Mouse (Mus musculus) left cerebral cortex, postnatal 25 days (tissue): Measurements from ENCODE around the gene Sec16b. TPM values are rescaled to one million over a fixed set of nuclear protein-coding genes. Genes with fewer than 3 reads are reported as not detected.

Experiments used
- DNase-seq, 2 experiments: peaks; one replicate each; pipeline ENCODE4 v3.0.0; 2022; ENCODE audit warnings: low spot score in 2 of 2, mixed read lengths in 1 of 2
- intact Hi-C: fragments of 180-260 bp; cut with DNase I; formaldehyde crosslinking; loops from one replicate; pipeline ENCODE4 v1.15.1; 2025
- total RNA-seq, 2 experiments: library from RNA; stranded (reverse); gene quantifications; 2 replicates each; pipeline ENCODE4 v1.2.3; 2021

Sec16b gene
- total RNA-seq, 2 experiments from 2014 or later, result 1.2 to 1.4 TPM

DNA sequence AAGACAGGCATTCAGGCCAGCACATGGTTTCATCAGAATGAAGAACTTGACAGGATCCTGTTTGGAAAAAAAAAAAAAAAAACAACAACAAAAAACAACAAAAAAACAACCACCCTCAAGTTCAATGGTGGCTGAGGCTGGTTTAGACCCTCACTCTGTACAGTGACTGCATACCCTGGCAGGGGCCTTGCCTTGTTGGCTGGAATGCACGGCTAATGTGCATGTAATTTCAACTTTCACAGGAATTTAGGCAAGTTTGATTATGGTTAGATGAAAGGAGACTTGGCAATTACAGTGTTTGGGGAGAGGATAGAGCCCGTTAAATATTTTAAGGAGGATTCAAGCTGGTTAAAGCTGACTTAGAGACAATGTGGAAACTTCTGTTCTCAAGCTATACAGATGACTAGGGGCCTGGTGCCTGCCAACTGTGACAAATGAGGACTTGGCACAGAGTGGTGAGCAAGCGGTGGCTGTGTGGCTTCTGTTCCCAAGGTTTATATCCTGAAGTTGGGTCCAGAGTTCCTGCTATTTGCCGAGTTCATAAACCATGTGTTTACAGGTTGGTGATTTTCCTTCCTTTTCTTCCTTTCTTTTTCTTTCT lies 567 bp downstream of the Sec16b start:
- intact Hi-C loops, result no loop called here
- peak in 1 of 2 experiments; percentile 52 for DNase-seq

DNA sequence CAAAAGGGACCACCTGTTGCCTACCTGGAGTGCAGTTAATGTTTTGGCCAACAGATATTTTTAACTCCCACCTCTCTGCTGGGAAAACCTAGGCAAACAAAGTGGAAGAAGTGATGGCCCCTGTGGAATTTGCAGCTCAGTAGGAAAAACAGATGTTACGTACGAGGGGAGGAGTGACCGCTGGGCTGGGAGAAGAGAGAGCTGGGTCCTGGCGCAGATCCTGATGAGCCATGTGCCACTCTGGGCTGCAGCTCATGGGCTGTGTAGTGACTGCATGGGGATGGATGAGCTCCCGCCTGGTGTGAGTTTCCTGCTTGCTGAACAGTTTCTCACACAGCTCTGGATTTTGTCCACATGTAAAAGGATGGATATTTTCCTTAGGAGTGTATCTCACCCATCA lies 1.3 kb downstream of the Sec16b start:
- intact Hi-C loops, result no loop called here
- DNase-seq, result peak in 1 of 2 experiments; percentile 22

DNA sequence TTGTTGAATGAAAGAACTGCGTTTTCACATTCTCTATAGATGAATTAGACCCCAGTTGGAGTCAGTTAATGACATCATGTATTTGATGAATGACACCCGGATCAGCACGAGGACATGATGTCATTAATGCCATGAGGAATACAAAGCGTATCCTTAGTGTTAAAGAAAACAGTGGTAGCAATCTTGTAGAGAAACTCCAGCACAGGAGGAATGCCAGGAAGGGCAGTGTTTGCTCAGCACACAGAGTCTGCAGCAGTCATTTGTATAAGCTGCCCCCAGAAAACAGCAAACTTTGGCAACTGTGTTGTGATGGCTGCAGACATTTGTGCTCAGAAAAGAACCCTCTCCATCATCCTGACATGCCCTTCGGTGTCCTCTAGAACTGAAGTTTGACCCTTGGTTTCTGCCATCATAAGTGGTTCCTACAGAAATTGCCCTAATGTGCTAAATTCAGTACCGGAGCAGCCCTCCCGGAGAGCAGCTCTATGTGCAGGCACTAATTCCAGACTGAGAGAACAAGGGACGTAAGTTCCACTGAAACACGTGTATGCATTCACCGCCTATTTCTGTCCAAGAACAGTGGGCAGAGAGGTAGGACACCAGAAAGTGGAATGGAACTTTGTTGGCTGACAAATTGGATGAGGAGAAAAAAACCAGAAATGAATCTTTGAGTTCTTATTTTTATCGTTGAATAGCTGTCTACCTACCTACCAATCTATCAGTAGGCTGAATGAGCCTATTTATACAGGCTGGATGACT lies 6.3 kb downstream of the Sec16b start:
- intact Hi-C loops, result no loop called here

GRCm38 (mm10) chr1:157513559-157513958 lies 7.0 kb downstream of the Sec16b start:
- DNase-seq, result no peak
- intact Hi-C loops, result no loop called here

More for the DNA sequence above, 6.3 kb downstream of the Sec16b start:
- DNase-seq, result peak in 1 of 2 experiments; percentile 77

DNA sequence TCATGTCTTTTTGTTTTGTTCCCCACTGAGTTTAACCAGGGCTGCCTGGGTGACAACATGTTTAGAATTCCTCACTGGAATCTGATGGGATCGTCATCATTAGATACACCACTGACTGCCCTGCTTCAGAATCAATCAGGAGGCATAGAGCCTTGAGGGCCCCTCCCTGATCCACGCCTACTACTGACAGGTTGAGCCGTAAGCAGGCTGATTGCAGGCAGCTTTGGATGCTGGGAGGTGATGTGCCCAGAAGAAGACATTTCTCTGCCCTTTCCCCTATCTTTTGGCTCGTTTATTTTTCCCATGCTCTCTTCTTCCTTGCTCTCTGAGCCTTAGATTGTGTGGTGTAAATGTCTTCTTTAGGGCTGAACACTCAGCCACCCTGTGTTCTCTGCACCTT lies 7.8 kb downstream of the Sec16b start:
- no peak for DNase-seq
- intact Hi-C loops, result no loop called here

DNA sequence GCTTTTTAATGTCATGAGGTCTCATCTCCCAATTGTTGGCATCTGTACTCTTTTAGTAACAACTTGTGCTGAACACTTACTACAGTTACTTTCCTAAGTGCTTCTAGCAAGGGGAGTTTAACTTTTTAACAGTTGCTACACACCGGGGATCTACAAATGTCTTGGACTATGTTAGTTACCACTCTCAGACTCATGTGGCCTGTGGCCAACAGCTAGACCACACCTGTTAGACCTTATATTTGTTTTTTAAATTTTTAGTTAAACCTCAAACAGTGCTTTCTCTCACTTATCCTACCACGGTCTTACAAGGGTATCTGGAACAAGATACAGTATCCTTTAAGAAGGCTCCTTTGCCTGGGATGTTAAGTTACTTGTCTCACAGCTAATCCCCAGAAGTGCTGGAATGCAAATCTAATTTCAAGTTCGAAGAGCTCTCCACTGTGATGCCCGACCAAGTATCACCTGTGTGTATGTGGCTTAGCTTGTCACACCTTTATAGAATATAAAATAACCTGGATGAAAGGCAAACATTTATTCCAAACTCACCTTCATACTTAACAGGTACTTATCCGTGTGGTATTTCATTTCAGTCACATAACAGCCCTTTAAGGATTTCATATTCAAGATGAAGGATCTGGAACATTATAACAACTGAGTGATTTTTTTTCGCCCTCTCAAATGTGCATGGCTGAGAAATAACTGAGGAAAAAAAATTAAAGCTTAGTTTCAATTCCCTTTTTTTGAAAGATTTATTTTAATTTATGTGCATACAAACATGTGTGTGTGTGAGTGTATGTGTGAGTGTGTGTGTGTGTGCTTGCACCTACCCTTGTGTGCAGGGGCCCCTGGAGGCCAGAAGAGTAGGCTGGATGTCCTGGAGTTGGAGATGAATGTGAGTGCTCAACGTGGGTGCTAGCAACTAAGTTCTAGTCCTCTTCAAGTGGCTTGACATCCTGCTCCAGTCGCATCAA lies 10.6 kb downstream of the Sec16b start:
- DNase-seq, result no peak
- intact Hi-C loops, result no loop called here

- intact Hi-C loops, result loop anchor here (1.0 to 2.0 kb wide), 2 partner anchors 48 to 73 kb away; no protein-coding TSS in a partner anchor
- peak; percentile 77 to 94 for DNase-seq
Measured at GRCm38 (mm10) chr1:157518111-157518523, 11.6 kb downstream of the Sec16b start.

DNA sequence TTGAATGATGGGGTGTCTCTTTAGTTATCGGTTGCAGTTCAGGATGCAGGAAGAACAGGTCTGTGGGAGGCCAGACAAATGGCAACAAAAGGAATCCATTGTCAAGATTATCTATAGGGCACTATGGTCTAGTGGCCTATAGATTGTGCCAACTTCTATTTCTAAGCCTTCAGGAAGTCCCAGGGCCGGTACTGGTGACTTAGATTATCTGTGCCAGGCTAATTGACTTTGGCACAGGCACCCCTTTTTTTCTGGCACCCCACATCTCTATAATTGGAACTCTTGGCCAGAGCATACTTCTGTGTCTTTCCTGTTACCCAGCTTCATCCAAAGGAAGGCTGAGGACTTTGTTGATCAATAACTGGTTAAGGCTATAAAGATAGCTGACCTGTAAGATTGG lies 12.9 kb downstream of the Sec16b start:
- no peak for DNase-seq
- intact Hi-C loops, result loop anchor here (2.0 kb wide), 1 partner anchor 75 kb away; no protein-coding TSS in a partner anchor

- intact Hi-C loops, result no loop called here
- DNase-seq, result no peak
Measured at GRCm38 (mm10) chr1:157522322-157522721, 15.8 kb downstream of the Sec16b start.

DNA sequence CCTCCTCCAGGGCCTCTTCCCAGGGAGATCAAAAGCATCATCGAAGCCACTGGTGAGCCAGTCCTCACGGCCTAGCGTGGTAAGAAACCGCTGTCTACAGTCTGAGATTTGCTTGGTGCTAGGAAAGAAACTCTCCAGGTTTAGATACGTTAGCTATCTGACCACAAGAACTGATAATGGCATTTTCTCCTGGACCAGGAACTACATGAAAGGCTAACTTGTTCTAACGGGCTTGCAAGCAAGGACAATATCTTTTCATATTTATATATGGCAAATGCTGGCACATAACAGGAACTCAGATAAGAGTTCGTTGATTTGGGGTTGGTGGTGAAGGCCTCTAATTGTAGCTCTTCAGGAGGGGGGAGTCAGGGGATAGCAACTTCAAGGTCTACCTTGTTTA lies 18.2 kb downstream of the Sec16b start:
- intact Hi-C loops, result no loop called here
- DNase-seq, result no peak

GRCm38 (mm10) chr1:157525692-157526354 lies 19.3 kb downstream of the Sec16b start:
- DNase-seq, result no peak
- intact Hi-C loops, result no loop called here

- intact Hi-C loops, result no loop called here
Measured at GRCm38 (mm10) chr1:157526625-157527024, 20.1 kb downstream of the Sec16b start.

GRCm38 (mm10) chr1:157532826-157533460 lies 26.4 kb downstream of the Sec16b start:
- no peak for DNase-seq
- intact Hi-C loops, result loop anchor here (10.0 kb wide), 1 partner anchor 618 kb away; no protein-coding TSS in a partner anchor

More at GRCm38 (mm10) chr1:157526625-157527024, 20.1 kb downstream of the Sec16b start:
- DNase-seq, result no peak

DNA sequence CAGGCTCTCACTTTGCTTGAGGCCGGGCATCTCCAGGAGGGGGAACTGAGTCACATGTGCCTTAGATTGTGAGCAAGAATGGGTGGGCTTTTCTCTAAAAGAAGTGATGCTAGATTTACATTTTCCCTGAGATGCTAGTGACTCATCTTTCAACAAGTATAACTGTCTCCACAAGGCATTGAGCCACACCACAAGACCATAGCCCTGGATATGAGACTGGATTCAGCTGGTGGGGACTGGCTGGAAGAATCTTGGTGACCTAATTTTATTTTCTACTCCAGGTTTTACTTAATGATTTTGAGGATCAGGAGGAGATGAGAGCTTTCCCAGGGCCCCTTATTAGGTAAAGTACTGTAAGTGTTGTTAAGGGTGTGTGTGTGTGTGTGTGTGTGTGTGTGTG lies 29.0 kb downstream of the Sec16b start:
- intact Hi-C loops, result loop anchor here (5.0 to 10.0 kb wide), 4 partner anchors 63 to 621 kb away; partner anchors contain the start of gene Rasal2
- DNase-seq, result no peak

DNA sequence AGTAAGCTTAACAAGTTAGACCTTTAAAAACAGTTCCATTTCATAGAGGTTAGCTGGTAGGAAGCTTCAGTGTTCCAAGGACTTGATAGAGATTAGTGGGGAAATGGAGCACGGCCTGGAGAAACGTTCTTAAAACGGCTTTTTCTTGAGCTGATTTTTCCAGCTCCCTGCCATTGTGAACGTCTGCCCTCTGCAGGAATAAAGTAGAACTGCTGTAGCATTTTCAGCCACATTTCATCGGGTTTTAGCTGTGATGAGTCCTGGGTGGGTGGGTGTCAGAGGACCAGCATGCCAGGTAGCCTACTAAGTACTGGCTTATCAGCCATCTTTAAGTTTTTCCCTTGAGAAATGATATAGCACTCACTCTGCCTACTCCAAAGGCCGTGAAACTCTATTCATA lies 29.9 kb downstream of the Sec16b start:
- peak; percentile 75 to 76 for DNase-seq
- intact Hi-C loops, result loop anchor here (5.0 to 10.0 kb wide), 4 partner anchors 64 to 622 kb away; partner anchors contain the start of gene Rasal2

DNA sequence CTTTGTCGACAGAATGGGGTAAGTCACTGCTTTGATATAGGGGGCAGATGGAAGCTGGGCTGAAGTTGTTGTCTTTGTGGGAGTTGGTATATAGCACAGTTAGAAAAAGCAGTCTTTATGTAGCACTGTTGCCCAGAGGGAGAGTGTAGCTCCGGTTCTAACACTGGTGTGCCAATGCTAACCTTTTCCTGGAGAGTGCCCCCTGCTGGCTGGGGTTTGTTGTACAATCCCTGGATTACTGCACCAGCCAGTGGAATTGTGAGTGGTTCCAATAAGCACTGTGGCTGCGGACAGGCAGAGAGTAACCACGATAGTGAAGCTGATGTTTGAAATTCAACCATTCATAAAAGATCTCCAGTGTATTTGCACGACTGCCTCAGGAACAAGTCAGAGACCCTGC lies 31.1 kb downstream of the Sec16b start:
- no peak for DNase-seq
- intact Hi-C loops, result loop anchor here (5.0 to 10.0 kb wide), 4 partner anchors 65 to 623 kb away; partner anchors contain the start of gene Rasal2

GRCm38 (mm10) chr1:157545056-157545455 lies 38.5 kb downstream of the Sec16b start:
- no peak for DNase-seq
- intact Hi-C loops, result no loop called here

DNA sequence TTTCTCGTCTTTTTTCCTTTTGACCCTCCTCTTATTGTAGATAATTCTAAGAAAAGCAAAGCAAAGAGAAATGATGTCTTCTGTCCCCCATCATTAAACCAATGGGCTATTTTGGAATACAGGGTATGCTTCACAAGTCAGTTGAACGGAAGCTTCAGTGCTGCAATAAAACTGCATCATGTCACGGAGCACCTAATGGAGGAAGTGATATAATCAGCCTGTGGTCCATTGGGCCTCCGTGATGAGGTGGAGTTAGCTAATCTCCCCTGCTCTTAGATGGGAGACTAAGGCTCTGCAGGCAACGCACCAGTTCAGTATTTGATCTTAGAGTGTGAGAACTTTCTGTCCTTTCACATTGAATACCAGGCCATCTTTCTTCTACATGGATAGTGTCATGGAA lies 41.1 kb downstream of the Sec16b start:
- intact Hi-C loops, result no loop called here
- DNase-seq, result no peak

- intact Hi-C loops, result loop anchor here (5.0 to 10.0 kb wide), 6 partner anchors 595 to 1588 kb away; no protein-coding TSS in a partner anchor
- DNase-seq, result no peak
Measured at GRCm38 (mm10) chr1:157549721-157550120, 43.2 kb downstream of the Sec16b start.
